Mouse (Mus musculus) G1E (cell line): Measurements from ENCODE around the gene Atf7. TPM values are rescaled to one million over a fixed set of nuclear protein-coding genes. Genes with fewer than 3 reads are reported as not detected.
"Not testable (repeated sequence)": the region's sequence is repeated elsewhere in the genome, so short reads cannot be mapped to it uniquely, and the experiment has no call there.

ENCODE experiments used
- ATAC-seq: 2 replicates; pipeline ENCODE4 v1.8.0; 2016; ENCODE audit warnings: mild to moderate bottlenecking; ENCODE audit not compliant: insufficient number of reproducible peaks, poor library complexity, low FRiP score, severe bottlenecking; ENCODE audit errors: extremely low read depth
- DNase-seq: peaks from one replicate; pipeline ENCODE4 v3.0.0; 2012; ENCODE audit warnings: low spot score
- H3K27me3 ChIP-seq: 2 replicates; pipeline ENCODE4 v1.6.1; 2012; ENCODE audit warnings: mild to moderate bottlenecking, low read length, inconsistent platforms; ENCODE audit not compliant: insufficient read depth
- H3K36me3 ChIP-seq: replicated peaks from 2 replicates; pipeline ENCODE3; 2012; ENCODE audit warnings: mild to moderate bottlenecking, inconsistent platforms
- H3K4me1 ChIP-seq: 2 replicates; pipeline ENCODE4 v1.6.1; 2012; ENCODE audit warnings: low read depth, low read length, inconsistent platforms, mixed read lengths; ENCODE audit not compliant: insufficient read depth
- H3K4me3 ChIP-seq: 2 replicates; pipeline ENCODE4 v1.5.1; 2012; ENCODE audit warnings: low read depth, mild to moderate bottlenecking, inconsistent platforms, low read length, moderate library complexity, mixed read lengths
- H3K9me3 ChIP-seq: replicated peaks from 2 replicates; pipeline ENCODE4 v1.6.1; 2012; ENCODE audit warnings: inconsistent platforms
- CTCF ChIP-seq: IDR thresholded peaks from 2 replicates; pipeline ENCODE4 v1.5.1; 2012; ENCODE audit warnings: low read depth, low read length, inconsistent platforms, mixed read lengths
- GATA1 ChIP-seq: IDR thresholded peaks from 2 replicates; pipeline ENCODE4 v1.6.1; 2012; ENCODE audit warnings: borderline replicate concordance, low read length, inconsistent platforms, mixed read lengths
- GATA2 ChIP-seq: IDR thresholded peaks from 2 replicates; pipeline ENCODE4 v1.6.1; 2012; ENCODE audit warnings: low read depth, low read length, inconsistent platforms, borderline replicate concordance
- POLR2AphosphoS5 ChIP-seq: IDR thresholded peaks from 2 replicates; pipeline ENCODE4 v1.6.1; 2012; ENCODE audit warnings: low read depth, low read length, inconsistent platforms; ENCODE audit not compliant: insufficient replicate concordance
- TAL1 ChIP-seq: conservative IDR thresholded peaks from 2 replicates; pipeline ENCODE4 v1.6.1; 2012; ENCODE audit warnings: low read depth, low read length, inconsistent platforms, mixed read lengths
- polyA plus RNA-seq: library from polyadenylated mRNA; stranded (reverse); fragments of >175 nt; gene quantifications from 2 replicates; pipeline ENCODE4 v1.2.3, GENCODE M21; 2012
- total RNA-seq, 2 experiments: library from RNA; stranded (forward) in 1 of 2; stranded (reverse) in 1 of 2; fragments of 200-1000 nt in 1 of 2; fragments of >200 nt in 1 of 2; fragmentation: Nextera tagmentation in 1 of 2; gene quantifications; 2 replicates each; pipeline ENCODE4 v1.2.3; 2014 to 2017

Atf7 gene
- total and polyA plus RNA-seq, 3 experiments = 13.6 to 200 (median 29.3) TPM

DNA sequence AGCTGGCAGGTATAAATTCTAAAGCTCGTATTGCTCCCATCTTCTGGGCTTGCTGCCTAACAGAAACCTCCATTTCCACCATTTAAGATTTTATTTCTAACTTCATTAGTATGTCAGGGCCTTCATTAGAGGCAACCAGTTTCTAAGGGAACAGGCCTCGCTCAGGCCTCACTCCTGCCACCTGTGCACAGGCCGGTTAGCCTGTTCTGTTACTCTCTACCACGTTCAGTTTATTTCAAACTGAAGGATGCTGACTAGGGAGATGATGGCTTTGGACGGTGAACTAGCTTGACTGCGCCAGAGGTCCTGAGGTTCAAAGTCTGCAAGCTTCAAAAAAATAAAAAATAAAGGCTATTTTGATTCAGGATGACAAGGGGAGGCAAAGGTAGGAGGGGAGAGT, 45.0 kb upstream of the Atf7 start:
- Histone ChIP-seq H3K4me1 (peaks cover 61% of the 10 kb centered on the region), H3K36me3 (peaks cover 42% of the 10 kb centered on the region), H3K27me3 (peaks cover 15% of the 10 kb centered on the region), H3K9me3 (no peaks in the 10 kb centered on the region), H3K4me3 (peak overlapping the region; percentile 87)
- TF ChIP-seq GATA1 = no peak
- TF ChIP-seq GATA2 = no peak
- no peak for TF ChIP-seq CTCF
- TF ChIP-seq POLR2AphosphoS5 = no peak
- no peak for TF ChIP-seq TAL1
- DNase-seq (no peak), ATAC-seq (no peak)

- peaks cover 49% of the 10 kb centered on the region for H3K36me3 ChIP-seq
- no peaks in the 10 kb centered on the region for H3K9me3 ChIP-seq
- H3K4me1 ChIP-seq = peaks cover 63% of the 10 kb centered on the region
- ATAC-seq = no peak
- no peak for DNase-seq
- peaks cover 15% of the 10 kb centered on the region for H3K27me3 ChIP-seq
- TF ChIP-seq POLR2AphosphoS5 = no peak
- TF ChIP-seq CTCF = no peak
- TF ChIP-seq GATA1 = no peak
- no peak for TF ChIP-seq GATA2
- TF ChIP-seq TAL1 = no peak
- H3K4me3 ChIP-seq = peak overlapping the region; percentile 87
Measured at GRCm38 (mm10) chr15:102669571-102669970, 44.3 kb upstream of the Atf7 start.

- ATAC-seq = peak; percentile 54; the same call in 1 of the 2 replicates
- peaks cover 88% of the 10 kb centered on the region for H3K36me3 ChIP-seq
Measured at GRCm38 (mm10) chr15:102665494-102665893, 40.2 kb upstream of the Atf7 start.

DNA sequence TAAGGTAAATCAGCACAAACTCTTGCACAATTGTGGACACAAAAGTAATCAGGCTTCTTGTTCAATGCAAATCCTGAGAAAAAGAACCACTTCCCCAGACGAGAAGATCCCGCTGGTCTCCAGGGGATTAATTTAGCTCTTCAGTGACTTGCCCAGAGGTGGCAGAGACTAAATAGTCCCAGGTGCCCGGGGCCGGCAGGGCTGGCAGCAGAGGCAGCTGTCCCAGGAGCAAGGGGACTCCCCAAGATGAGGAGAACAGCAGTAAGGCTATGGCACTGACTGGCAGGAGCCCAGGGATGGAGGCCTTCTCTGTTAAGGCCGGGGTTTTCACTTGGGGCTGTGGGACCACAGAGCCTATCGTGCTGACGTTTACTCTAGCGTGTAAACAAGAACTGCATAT, 38.6 kb upstream of the Atf7 start:
- no peak for TF ChIP-seq CTCF
- no peak for TF ChIP-seq POLR2AphosphoS5
- no peak for TF ChIP-seq TAL1
- TF ChIP-seq GATA1 = no peak
- no peak for TF ChIP-seq GATA2
- no peaks in the 10 kb centered on the region for H3K9me3 ChIP-seq
- H3K36me3 ChIP-seq = peaks cover 91% of the 10 kb centered on the region
- no peaks in the 10 kb centered on the region for H3K27me3 ChIP-seq
- H3K4me3 ChIP-seq = no peak overlapping the region
- ATAC-seq (no peak), DNase-seq (no peak)
- H3K4me1 ChIP-seq = peaks cover 42% of the 10 kb centered on the region

More at GRCm38 (mm10) chr15:102665494-102665893, 40.2 kb upstream of the Atf7 start:
- H3K27me3 ChIP-seq = no peaks in the 10 kb centered on the region
- TF ChIP-seq POLR2AphosphoS5 (no peak), CTCF (peak; percentile 93)
- no peaks in the 10 kb centered on the region for H3K9me3 ChIP-seq
- peak; percentile 45 for DNase-seq
- peaks cover 49% of the 10 kb centered on the region for H3K4me1 ChIP-seq
- H3K4me3 ChIP-seq = no peak overlapping the region

DNA sequence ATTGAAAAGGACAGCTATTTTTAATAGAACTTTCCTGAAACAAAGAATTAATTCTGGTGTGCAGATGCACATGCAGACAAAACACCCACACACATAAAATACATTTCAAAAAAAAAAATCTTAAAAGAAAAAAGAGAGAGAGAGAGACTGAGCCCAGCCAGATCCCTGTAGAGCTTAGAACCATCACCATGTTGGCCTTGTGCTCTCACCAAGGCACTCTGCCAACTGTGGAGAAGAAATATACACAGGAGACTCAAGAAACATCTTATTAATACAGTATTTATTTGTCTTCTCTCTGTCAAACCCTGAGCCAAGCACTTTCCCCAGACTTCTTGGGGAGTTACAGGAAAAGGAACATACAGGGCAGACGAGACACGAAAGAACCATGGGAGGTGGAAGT, 37.3 kb upstream of the Atf7 start:
- ATAC-seq, H3K27me3 ChIP-seq, DNase-seq, H3K9me3 ChIP-seq, H3K4me3 ChIP-seq: not testable (repeated sequence)
- Histone ChIP-seq H3K36me3 (peaks cover 81% of the 10 kb centered on the region), H3K4me1 (peaks cover 36% of the 10 kb centered on the region)

DNA sequence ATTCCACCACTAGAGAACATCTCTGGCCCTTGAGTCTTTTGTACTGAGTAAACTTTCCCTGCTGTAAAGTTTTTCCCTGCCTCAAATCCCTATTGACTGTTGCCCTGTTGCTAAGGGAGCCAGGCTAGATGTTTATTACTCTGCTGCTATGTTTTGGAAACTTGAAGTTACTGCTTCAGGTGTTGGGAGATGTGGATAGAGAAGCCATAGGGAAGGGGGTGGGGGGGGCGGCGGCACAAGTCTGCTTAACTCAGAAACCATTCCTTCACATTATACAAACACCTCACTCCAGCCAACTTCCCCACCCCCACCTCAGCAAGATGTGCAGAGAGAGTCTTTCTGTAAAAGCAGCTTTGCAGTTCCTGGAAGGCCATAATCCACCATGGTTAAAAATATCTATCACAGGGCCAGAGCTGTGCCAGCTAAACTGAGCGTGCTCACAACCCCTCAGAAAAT, 32.7 kb upstream of the Atf7 start:
- DNase-seq = no peak
- H3K4me3 ChIP-seq = no peak overlapping the region
- peaks cover 15% of the 10 kb centered on the region; the same call in 1 of the 2 replicates for H3K4me1 ChIP-seq
- no peaks in the 10 kb centered on the region for H3K9me3 ChIP-seq
- TF ChIP-seq CTCF (no peak), TAL1 (no peak), GATA2 (no peak), POLR2AphosphoS5 (no peak), GATA1 (no peak)
- H3K27me3 ChIP-seq = peaks cover 4% of the 10 kb centered on the region; the same call in 1 of the 2 replicates
- no peak for ATAC-seq
- peaks cover 35% of the 10 kb centered on the region for H3K36me3 ChIP-seq

DNA sequence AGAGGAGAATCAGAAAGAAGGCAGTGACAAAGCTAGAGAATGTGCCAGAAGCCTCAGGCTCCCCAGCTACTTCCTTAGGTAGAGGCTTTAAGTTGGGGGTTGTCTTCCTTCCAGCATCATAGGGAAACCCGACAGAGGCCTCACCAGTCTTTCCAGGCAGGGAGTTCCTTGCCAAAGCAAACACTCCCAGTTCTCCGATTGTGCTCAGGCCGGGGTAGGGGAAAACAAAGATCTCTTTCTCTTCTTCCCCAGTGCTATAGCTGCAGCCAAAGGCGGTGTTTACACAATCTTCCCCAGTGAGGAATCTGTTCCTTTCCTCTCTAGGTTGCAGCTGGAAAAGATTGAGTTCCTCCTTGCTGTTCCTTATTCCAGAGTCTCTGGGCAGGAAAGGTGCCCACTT, 31.4 kb upstream of the Atf7 start:
- DNase-seq (no peak), ATAC-seq (no peak)
- Histone ChIP-seq H3K4me1 (peaks cover 20% of the 10 kb centered on the region; the same call in 1 of the 2 replicates), H3K27me3 (peaks cover 4% of the 10 kb centered on the region; the same call in 1 of the 2 replicates), H3K9me3 (no peaks in the 10 kb centered on the region), H3K4me3 (no peak overlapping the region), H3K36me3 (peaks cover 22% of the 10 kb centered on the region)
- TF ChIP-seq POLR2AphosphoS5 (no peak), CTCF (no peak), GATA1 (no peak), GATA2 (no peak), TAL1 (no peak)

DNA sequence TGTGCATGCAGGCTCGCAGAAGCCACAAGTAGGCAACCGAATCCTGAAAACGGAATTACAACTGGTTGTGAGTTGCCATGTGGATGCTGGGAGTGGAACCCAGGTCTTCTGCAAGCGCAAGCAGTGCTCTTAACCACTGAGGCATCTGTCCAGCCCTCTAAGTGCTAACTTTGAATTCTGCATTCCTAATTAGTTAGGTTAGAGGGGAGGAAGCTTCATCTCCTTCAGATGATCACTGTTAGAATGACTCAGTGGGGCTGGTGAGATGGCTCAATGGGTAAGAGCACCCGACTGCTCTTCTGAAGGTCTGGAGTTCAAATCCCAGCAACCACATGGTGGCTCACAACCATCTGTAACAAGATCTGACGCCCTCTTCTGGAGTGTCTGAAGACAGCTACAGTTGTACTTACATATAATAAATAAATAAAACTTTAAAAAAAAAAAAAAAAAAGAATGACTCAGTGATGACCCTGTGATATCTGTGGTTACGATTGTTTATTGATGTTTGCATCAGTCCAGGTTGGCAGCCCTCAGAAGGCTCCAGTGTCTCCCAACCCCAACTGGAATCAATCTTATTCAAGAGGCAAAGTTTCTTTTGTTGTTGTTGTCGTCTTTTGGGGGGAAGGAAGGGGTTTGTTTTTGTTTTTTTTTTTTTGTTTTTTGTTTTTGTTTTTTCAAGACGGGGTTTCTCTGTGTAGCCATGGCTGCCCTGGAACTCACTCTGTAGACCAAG, 26.8 kb upstream of the Atf7 start:
- H3K4me1 ChIP-seq = peaks cover 17% of the 10 kb centered on the region
- not testable (repeated sequence) for H3K9me3 ChIP-seq, H3K27me3 ChIP-seq, H3K4me3 ChIP-seq, ATAC-seq, H3K36me3 ChIP-seq, DNase-seq
